Mouse (Mus musculus) activated CD4-positive, CD25-positive, alpha-beta regulatory T cell, adult 4 months (primary cell): Measurements from ENCODE around the gene Cdkn1b. TPM values are rescaled to one million over a fixed set of nuclear protein-coding genes. Genes with fewer than 3 reads are reported as not detected.

Experiments
- polyA plus RNA-seq, 2 experiments: library from polyadenylated mRNA; unstranded; fragments of 100-300 nt; shearing (Covaris generic); gene quantifications; one replicate each; pipeline ENCODE4 v1.2.1; 2017

Cdkn1b gene
- polyA plus RNA-seq, 2 experiments from 2014 or later, result 38.9 to 48.9 TPM

Other genes starting within 250 kb of the Cdkn1b start
- 1 to 10 TPM; 1.9 to 2.2 TPM for gene Dusp16, start 127.8 kb upstream of the Cdkn1b start, polyA plus RNA-seq
- 10 to 100 TPM; 26.3 to 31.1 TPM for gene Crebl2, start 90.2 kb upstream of the Cdkn1b start, polyA plus RNA-seq
- 1 to 10 TPM; 3.3 to 8.7 TPM for gene Gpr19, start 21.8 kb upstream of the Cdkn1b start, polyA plus RNA-seq
- under 1 TPM; 0.09 to 0.17 TPM for gene Apold1, start 61.3 kb downstream of the Cdkn1b start, polyA plus RNA-seq
- 100 to 1,000 TPM; 132 to 161 TPM for gene Ddx47, start 91.2 kb downstream of the Cdkn1b start, polyA plus RNA-seq
- gene Gprc5a, start 145.2 kb downstream of the Cdkn1b start, polyA plus RNA-seq, result under 1 TPM; 0.26 to 0.45 TPM
- gene Gprc5d, start 197.9 kb downstream of the Cdkn1b start, polyA plus RNA-seq, result not detected